Mouse (Mus musculus) forebrain, embryonic 12.5 days (tissue): ENCODE results near the gene Ednra. TPM values are rescaled to one million over a fixed set of nuclear protein-coding genes. Genes with fewer than 3 reads are reported as not detected.

Experiments
- ATAC-seq: fragments of 200-750 bp; cut with Nextera tagmentation; 2 replicates; pipeline ENCODE4 v1.8.0; 2017; ENCODE audit warnings: moderate TSS enrichment; ENCODE audit not compliant: low FRiP score
- H3K27ac ChIP-seq: fragments of 300-500 bp; sonication (generic); 2 replicates; pipeline ENCODE4 v1.5.1; 2016; ENCODE audit warnings: mild to moderate bottlenecking
- H3K27me3 ChIP-seq: fragments of 300-500 bp; sonication (generic); 2 replicates; pipeline ENCODE4 v1.6.1; 2016; ENCODE audit warnings: mild to moderate bottlenecking
- H3K36me3 ChIP-seq: fragments of 300-500 bp; sonication (generic); replicated peaks from 2 replicates; pipeline ENCODE4 v1.6.1; 2016; ENCODE audit warnings: mild to moderate bottlenecking
- H3K4me1 ChIP-seq: fragments of 300-500 bp; sonication (generic); 2 replicates; pipeline ENCODE4 v1.6.1; 2016
- H3K4me2 ChIP-seq: fragments of 300-500 bp; sonication (generic); 2 replicates; pipeline ENCODE4 v1.6.1; 2016; ENCODE audit warnings: mild to moderate bottlenecking, moderate library complexity
- H3K4me3 ChIP-seq: fragments of 300-500 bp; sonication (generic); replicated peaks from 2 replicates; pipeline ENCODE4 v1.5.1; 2016; ENCODE audit warnings: mild to moderate bottlenecking
- H3K9ac ChIP-seq: fragments of 300-500 bp; sonication (generic); 2 replicates; pipeline ENCODE4 v1.6.1; 2016; ENCODE audit warnings: mild to moderate bottlenecking
- H3K9me3 ChIP-seq: fragments of 300-500 bp; sonication (generic); 2 replicates; pipeline ENCODE4 v1.6.1; 2016
- WGBS: fragments of 180-500 bp; shearing (Covaris S2); methylation state at CpG from one replicate; pipeline ENCODE4 v1.1.7; 2016; 5-methylcytosine and 5-hydroxymethylcytosine counted together
- polyA plus RNA-seq: library from polyadenylated mRNA; unstranded; fragments of >200 nt; fragmentation: Nextera tagmentation; extraction: Ambion mirVana; gene quantifications from 2 replicates; pipeline ENCODE4 v1.2.1, GENCODE M21; 2016

The Ednra gene
- polyA plus RNA-seq, 1 experiment from 2014 or later = 11.9 TPM

DNA sequence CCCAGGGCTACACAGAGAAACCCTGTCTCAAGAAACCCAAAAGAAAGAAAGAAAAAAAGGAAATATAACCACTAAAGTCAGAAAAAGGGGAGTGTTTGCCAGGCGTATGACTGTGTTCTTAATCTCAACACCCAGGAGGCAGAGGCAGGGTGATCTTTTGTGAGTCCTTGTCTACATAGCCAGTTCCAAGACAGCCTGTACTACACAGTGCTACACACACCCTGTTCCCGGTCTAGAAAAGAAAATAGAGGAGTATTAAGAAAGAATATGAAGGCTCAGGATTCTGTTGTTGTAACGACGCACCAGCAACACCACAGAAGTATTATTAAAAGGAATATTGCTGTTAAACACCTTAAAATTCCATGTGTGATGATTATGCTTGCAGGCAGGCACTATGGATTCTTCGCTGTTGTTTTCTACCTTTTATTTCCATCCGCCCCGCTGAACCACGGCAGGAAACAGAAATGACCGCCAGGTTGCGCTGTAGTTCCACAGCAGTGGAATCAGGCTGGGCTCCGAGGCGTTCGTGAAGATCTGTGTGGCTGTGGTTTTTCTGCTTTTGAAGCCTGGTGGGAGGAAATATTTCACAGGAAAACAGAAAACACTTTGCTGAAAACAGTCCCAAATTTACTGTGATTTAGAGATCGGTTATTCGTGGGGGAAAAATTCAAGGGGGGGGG lies 94.3 kb downstream of the Ednra start:
- Histone ChIP-seq H3K4me1 (peaks cover 4% of the 10 kb centered on the region; the same call in 1 of the 2 replicates), H3K27me3 (no peaks in the 10 kb centered on the region), H3K4me3 (no peak overlapping the region), H3K27ac (no peak overlapping the region), H3K36me3 (no peaks in the 10 kb centered on the region), H3K9me3 (no peaks in the 10 kb centered on the region), H3K9ac (no peak overlapping the region), H3K4me2 (no peak overlapping the region)
- peak; percentile 87 for ATAC-seq
- WGBS = 16% methylated on average over 15 of the region's 15 CpGs

GRCm38 (mm10) chr8:77623677-77624209 lies 100.5 kb downstream of the Ednra start:
- Histone ChIP-seq H3K9ac (no peak overlapping the region), H3K9me3 (no peaks in the 10 kb centered on the region), H3K4me2 (no peak overlapping the region), H3K36me3 (no peaks in the 10 kb centered on the region), H3K27ac (no peak overlapping the region), H3K27me3 (no peaks in the 10 kb centered on the region), H3K4me3 (no peak overlapping the region), H3K4me1 (no peaks in the 10 kb centered on the region)
- no peak for ATAC-seq
- WGBS = 72% methylated on average over 7 of the region's 7 CpGs

- Histone ChIP-seq H3K4me3 (no peak overlapping the region), H3K27me3 (0 out of 2 replicates have a peak, but pooled peaks cover 3% of the 10 kb centered on the region), H3K36me3 (no peaks in the 10 kb centered on the region), H3K9me3 (no peaks in the 10 kb centered on the region), H3K27ac (no peak overlapping the region), H3K9ac (no peak overlapping the region), H3K4me1 (no peaks in the 10 kb centered on the region), H3K4me2 (no peak overlapping the region)
- no peak; the same call in 1 of the 2 replicates for ATAC-seq
- WGBS = 79% methylated on average over 2 of the region's 2 CpGs
These were observed 106.3 kb downstream of the Ednra start for GRCm38 (mm10) chr8:77617916-77618315.

Other genes with a start within 250 kb of the Ednra start
- gene Arhgap10, start 206.5 kb downstream of the Ednra start, polyA plus RNA-seq = 9.7 and 11.4 TPM in 2 replicates
- gene Prmt9, start 175.1 kb downstream of the Ednra start, polyA plus RNA-seq = 19.6 and 20.8 TPM in 2 replicates
- 55.1 and 56.2 TPM in 2 replicates for gene Tmem184c, start 113.8 kb downstream of the Ednra start, polyA plus RNA-seq